Mouse (Mus musculus) embryonic facial prominence, embryonic 11.5 days (tissue): ENCODE results near the gene Nr6a1. TPM values are rescaled to one million over a fixed set of nuclear protein-coding genes. Genes with fewer than 3 reads are reported as not detected.
A peak's percentile ranks its signal among the peaks of the same experiment; 100 is the strongest.

Experiments
- ATAC-seq: fragments of 200-750 bp; cut with Nextera tagmentation; replicated peaks from 2 replicates; pipeline ENCODE4 v1.8.0; 2017; ENCODE audit warnings: low read depth; ENCODE audit not compliant: insufficient number of reproducible peaks, low FRiP score, low TSS enrichment
- DNase-seq: peaks from one replicate; pipeline ENCODE4 v3.0.0-alpha.2; 2015; ENCODE audit warnings: low spot score
- H3K27ac ChIP-seq: fragments of 300-500 bp; sonication (generic); replicated peaks from 2 replicates; pipeline ENCODE4 v1.5.1; 2014; ENCODE audit warnings: mild to moderate bottlenecking, low read depth, low read length, control low read depth
- H3K27me3 ChIP-seq: fragments of 300-500 bp; sonication (generic); 2 replicates; pipeline ENCODE4 v1.6.1; 2014; ENCODE audit warnings: mild to moderate bottlenecking, low read length, moderate library complexity, mixed read lengths; ENCODE audit not compliant: control insufficient read depth, insufficient read depth
- H3K36me3 ChIP-seq: fragments of 300-500 bp; sonication (generic); replicated peaks from 2 replicates; pipeline ENCODE4 v1.6.1; 2014; ENCODE audit warnings: low read depth, mild to moderate bottlenecking, low read length, moderate library complexity, mixed read lengths; ENCODE audit not compliant: control insufficient read depth, insufficient read depth
- H3K4me1 ChIP-seq: fragments of 300-500 bp; sonication (generic); 2 replicates; pipeline ENCODE4 v1.6.1; 2014; ENCODE audit warnings: low read length, mixed read lengths; ENCODE audit not compliant: control insufficient read depth, insufficient read depth
- H3K4me2 ChIP-seq: fragments of 300-500 bp; sonication (generic); 2 replicates; pipeline ENCODE4 v1.6.1; 2014; ENCODE audit warnings: low read depth, mild to moderate bottlenecking, control low read depth, low read length, moderate library complexity
- H3K4me3 ChIP-seq: fragments of 300-500 bp; sonication (generic); 2 replicates; pipeline ENCODE4 v1.5.1; 2014; ENCODE audit warnings: low read depth, low read length, control low read depth
- H3K9ac ChIP-seq: fragments of 300-500 bp; sonication (generic); replicated peaks from 2 replicates; pipeline ENCODE4 v1.6.1; 2014; ENCODE audit warnings: mild to moderate bottlenecking, control low read depth, low read length
- H3K9me3 ChIP-seq: fragments of 300-500 bp; sonication (generic); replicated peaks from 2 replicates; pipeline ENCODE4 v1.6.1; 2016; ENCODE audit warnings: mild to moderate bottlenecking, low read length, inconsistent platforms, mixed read lengths; ENCODE audit not compliant: control insufficient read depth
- WGBS: fragments of 180-500 bp; shearing (Covaris S2); extraction: QIAGEN DNeasy Blood & Tissue Kit; methylation state at CpG from one replicate; pipeline ENCODE4 v1.1.7; 2014; 5-methylcytosine and 5-hydroxymethylcytosine counted together
- polyA plus RNA-seq: library from polyadenylated mRNA; unstranded; fragments of >200 nt; fragmentation: Nextera tagmentation; extraction: Ambion mirVana; gene quantifications from 2 replicates; pipeline ENCODE4 v1.2.1, GENCODE M21; 2014

Nr6a1 gene
- polyA plus RNA-seq, 1 experiment from 2014 or later: 2.2 TPM

DNA sequence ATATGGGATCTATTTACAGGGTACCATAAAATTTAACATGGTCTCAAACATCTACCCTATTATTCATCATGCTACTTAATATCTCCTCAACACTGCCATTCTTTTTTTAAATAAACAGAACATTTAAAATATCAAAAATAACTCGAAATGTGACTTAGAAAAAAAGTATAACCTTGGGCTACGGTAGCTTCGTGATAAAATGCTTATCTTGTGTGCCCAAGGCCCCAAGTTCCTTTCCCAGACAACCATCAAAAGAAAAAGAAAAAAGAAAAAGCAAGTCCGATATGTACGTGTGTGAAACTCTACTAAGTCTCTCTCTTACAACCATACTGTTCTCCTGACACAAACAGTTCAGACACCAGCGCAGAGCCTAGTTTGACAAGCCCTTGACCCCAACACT lies 92.0 kb downstream of the Nr6a1 start:
- no peak overlapping the region for H3K27ac ChIP-seq
- no peaks in the 10 kb centered on the region for H3K9me3 ChIP-seq
- H3K36me3 ChIP-seq: no peaks in the 10 kb centered on the region; the same call in none of the 2 replicates
- 88% methylated on average over 6 of the region's 6 CpGs for WGBS
- H3K9ac ChIP-seq: no peak overlapping the region
- no peak overlapping the region for H3K4me3 ChIP-seq
- no peak overlapping the region for H3K4me2 ChIP-seq
- ATAC-seq: no peak
- H3K27me3 ChIP-seq: no peaks in the 10 kb centered on the region
- H3K4me1 ChIP-seq: no peaks in the 10 kb centered on the region
- no peak for DNase-seq

DNA sequence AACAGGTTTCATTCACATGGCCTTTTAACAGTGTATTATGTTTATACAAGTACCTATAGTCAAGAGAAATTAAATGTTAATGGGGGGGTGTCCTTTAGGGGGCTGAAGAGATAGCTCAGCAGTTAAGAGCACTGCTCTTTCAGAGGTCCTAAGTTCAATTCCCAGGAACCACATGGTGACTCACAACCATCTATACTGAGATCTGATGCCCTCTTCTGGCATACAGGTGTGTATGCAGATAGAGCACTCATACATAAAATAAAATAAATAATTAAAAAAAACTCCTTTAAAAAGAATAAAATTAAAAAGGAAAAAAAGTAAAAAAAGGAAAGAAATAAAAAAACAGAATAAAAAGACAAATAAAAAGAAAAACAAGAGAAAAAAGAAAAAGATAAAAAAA lies 95.5 kb downstream of the Nr6a1 start:
- DNase-seq (no peak), ATAC-seq (no peak)
- Histone ChIP-seq H3K9ac (no peak overlapping the region), H3K9me3 (no peaks in the 10 kb centered on the region), H3K4me1 (no peaks in the 10 kb centered on the region), H3K27me3 (no peaks in the 10 kb centered on the region), H3K27ac (no peak overlapping the region), H3K4me3 (no peak overlapping the region), H3K4me2 (no peak overlapping the region), H3K36me3 (no peaks in the 10 kb centered on the region; the same call in none of the 2 replicates)

GRCm38 (mm10) chr2:38829521-38829920 lies 98.0 kb downstream of the Nr6a1 start:
- no peak overlapping the region for H3K4me3 ChIP-seq
- no peaks in the 10 kb centered on the region; the same call in none of the 2 replicates for H3K36me3 ChIP-seq
- no peak for ATAC-seq
- no peak for DNase-seq
- H3K4me2 ChIP-seq: no peak overlapping the region
- no peaks in the 10 kb centered on the region for H3K9me3 ChIP-seq
- 49% methylated on average over 1 of the region's 1 CpGs for WGBS
- no peak overlapping the region for H3K9ac ChIP-seq
- no peaks in the 10 kb centered on the region for H3K27me3 ChIP-seq
- no peaks in the 10 kb centered on the region for H3K4me1 ChIP-seq
- H3K27ac ChIP-seq: no peak overlapping the region

DNA sequence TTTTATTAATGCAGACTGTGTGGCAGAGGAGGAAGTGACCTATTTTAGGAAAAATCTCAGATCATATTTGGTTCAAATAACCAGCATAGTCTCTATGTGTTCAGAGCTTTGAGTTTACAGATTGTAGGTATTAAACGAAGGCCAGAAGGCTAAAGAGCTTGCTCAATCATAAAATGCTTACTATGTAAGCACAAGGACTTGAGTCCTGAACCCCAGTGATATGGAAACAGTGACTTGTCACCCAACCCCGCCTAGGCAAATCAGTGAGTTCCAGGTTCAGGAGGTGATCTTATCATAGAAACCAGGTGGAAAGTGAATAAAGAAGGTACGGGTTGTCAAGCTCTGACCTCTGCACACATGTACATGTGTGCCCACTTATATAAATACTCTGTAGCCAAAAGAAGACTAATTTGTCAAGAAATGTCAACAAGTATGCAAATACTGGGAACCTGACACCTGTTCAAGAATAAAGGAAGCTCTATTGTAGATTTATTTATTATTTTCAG lies 99.6 kb downstream of the Nr6a1 start:
- Histone ChIP-seq H3K27ac (no peak overlapping the region), H3K4me1 (no peaks in the 10 kb centered on the region), H3K36me3 (no peaks in the 10 kb centered on the region; the same call in none of the 2 replicates), H3K9me3 (no peaks in the 10 kb centered on the region), H3K9ac (no peak overlapping the region), H3K4me2 (no peak overlapping the region), H3K4me3 (no peak overlapping the region), H3K27me3 (no peaks in the 10 kb centered on the region)
- ATAC-seq (no peak), DNase-seq (no peak)
- WGBS: 72% methylated on average over 3 of the region's 3 CpGs

DNA sequence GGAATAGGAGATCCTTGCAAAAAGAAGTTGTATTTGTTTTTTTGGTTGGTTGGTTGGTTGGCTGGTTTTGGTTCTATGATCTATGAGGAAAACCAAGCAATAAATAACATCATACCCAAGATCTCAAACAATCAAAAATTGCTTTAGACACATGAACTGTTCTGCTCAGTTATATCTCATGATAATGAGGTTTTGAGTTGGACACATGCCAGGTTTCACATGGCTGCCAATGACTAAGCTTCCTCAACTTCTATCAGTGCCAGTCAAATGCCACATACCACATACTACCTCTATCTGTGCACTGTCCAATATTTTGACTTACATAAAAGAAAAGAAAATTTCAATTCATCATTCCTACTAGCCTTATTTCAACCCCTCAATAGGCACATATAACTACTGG lies 101.3 kb downstream of the Nr6a1 start:
- no peak overlapping the region for H3K27ac ChIP-seq
- no peaks in the 10 kb centered on the region for H3K27me3 ChIP-seq
- no peak overlapping the region for H3K4me3 ChIP-seq
- H3K4me1 ChIP-seq: no peaks in the 10 kb centered on the region
- no peak for DNase-seq
- no peak overlapping the region for H3K9ac ChIP-seq
- H3K4me2 ChIP-seq: no peak overlapping the region
- no peak for ATAC-seq
- H3K36me3 ChIP-seq: no peaks in the 10 kb centered on the region; the same call in 1 of the 2 replicates
- no peaks in the 10 kb centered on the region for H3K9me3 ChIP-seq

- H3K9ac ChIP-seq: peak overlapping the region; percentile 74
- no peaks in the 10 kb centered on the region for H3K9me3 ChIP-seq
- no peaks in the 10 kb centered on the region for H3K36me3 ChIP-seq
- DNase-seq (peak; percentile 77), ATAC-seq (no peak)
- peak overlapping the region; percentile 85 for H3K27ac ChIP-seq
- WGBS: 7% methylated on average over 15 of the region's 15 CpGs
- no peaks in the 10 kb centered on the region for H3K4me1 ChIP-seq
- peak overlapping the region; percentile 62 for H3K4me2 ChIP-seq
- H3K4me3 ChIP-seq: peak overlapping the region; percentile 56
- H3K27me3 ChIP-seq: no peaks in the 10 kb centered on the region
These were observed 102.4 kb downstream of the Nr6a1 start for GRCm38 (mm10) chr2:38824791-38825768.

DNA sequence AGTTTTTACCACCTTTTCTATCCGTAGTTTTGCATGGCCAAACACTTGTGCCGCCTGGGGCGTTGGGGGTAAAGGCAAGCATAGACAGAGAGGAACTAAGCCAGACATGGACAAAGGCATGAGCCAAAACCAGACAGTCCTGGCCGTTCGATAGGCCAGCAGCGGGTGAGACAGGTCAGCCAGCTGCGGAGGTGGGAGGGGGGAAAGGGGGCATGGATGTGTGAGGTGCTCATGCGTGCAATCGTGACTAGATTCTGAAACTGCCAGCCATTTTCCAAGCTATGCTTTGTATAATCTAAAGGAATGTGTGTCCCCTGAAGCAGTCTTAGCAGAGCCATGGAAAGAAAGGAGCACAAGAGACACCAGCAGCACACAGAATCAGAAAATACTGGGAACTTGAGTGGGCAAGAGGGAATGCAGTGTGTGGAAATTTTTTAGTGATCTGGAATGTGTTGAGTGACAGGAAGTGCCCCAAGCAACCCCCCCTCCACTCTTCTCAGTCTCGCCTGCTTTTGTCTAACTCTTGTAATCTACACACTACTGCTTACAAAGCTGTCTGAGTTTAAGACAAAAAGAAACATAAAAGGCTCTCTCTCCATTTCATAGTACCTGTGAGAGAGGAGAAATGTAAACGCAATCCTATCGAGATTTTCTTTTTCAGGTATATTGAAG lies 103.4 kb downstream of the Nr6a1 start:
- DNase-seq (peak; percentile 89), ATAC-seq (peak; percentile 90)
- Histone ChIP-seq H3K9me3 (no peaks in the 10 kb centered on the region), H3K27me3 (no peaks in the 10 kb centered on the region), H3K4me2 (peak overlapping the region; percentile 57), H3K36me3 (no peaks in the 10 kb centered on the region), H3K4me3 (peak overlapping the region; percentile 64), H3K4me1 (no peaks in the 10 kb centered on the region), H3K27ac (peak overlapping the region; percentile 95), H3K9ac (peak overlapping the region; percentile 87)
- WGBS: 2% methylated on average over 12 of the region's 12 CpGs
